Mouse (Mus musculus): ENCODE measurements at regions not wholly inside any gene's neighbourhood (a gene's known extent, or its start where the extent isn't known, plus 50 kb on each side); places are given as distances from the start of the nearest gene placed in this dataset.

- TF ChIP-seq POLR2A (IDR thresholded peaks at IDR 0.05; ENCODE audit: borderline replicate concordance, low read depth, low read length) (no peak), CTCF (IDR thresholded peaks at IDR 0.05; ENCODE audit: low read depth, low read length) (no peak)
Observed at GRCm38 (mm10) chr2:138048341-138048740, 208.0 kb upstream of the Btbd3 start.
